Mouse (Mus musculus) liver, postnatal 0 days (tissue): Measurements from ENCODE around the gene Slc22a13. TPM values are rescaled to one million over a fixed set of nuclear protein-coding genes. Genes with fewer than 3 reads are reported as not detected.
A peak's percentile ranks its signal among the peaks of the same experiment; 100 is the strongest.

ENCODE experiments used
- ATAC-seq: fragments of 200-750 bp; cut with Nextera tagmentation; 2 replicates; pipeline ENCODE4 v1.8.0; 2017; ENCODE audit warnings: mild to moderate bottlenecking, moderate library complexity
- DNase-seq: peaks from one replicate; pipeline ENCODE4 v3.0.0-alpha.2; 2016
- H3K27ac ChIP-seq: fragments of 300-500 bp; sonication (generic); 2 replicates; pipeline ENCODE4 v1.5.1; 2014; ENCODE audit warnings: antibody characterized with exemption, moderate library complexity, mild to moderate bottlenecking, low read depth
- H3K27me3 ChIP-seq: fragments of 300-500 bp; sonication (generic); 2 replicates; pipeline ENCODE4 v1.6.1; 2014; ENCODE audit warnings: low read length, control low read depth, mixed read lengths; ENCODE audit not compliant: insufficient read depth
- H3K36me3 ChIP-seq: fragments of 300-500 bp; sonication (generic); replicated peaks from 2 replicates; pipeline ENCODE4 v1.6.1; 2014; ENCODE audit warnings: mild to moderate bottlenecking, control low read depth, low read length, moderate library complexity, mixed read lengths; ENCODE audit not compliant: insufficient read depth
- H3K4me1 ChIP-seq: fragments of 300-500 bp; sonication (generic); 2 replicates; pipeline ENCODE4 v1.6.1; 2014; ENCODE audit warnings: antibody characterized with exemption, mild to moderate bottlenecking, control low read depth; ENCODE audit not compliant: insufficient read depth
- H3K4me2 ChIP-seq: fragments of 300-500 bp; sonication (generic); 2 replicates; pipeline ENCODE4 v1.6.1; 2014; ENCODE audit warnings: low read depth, mild to moderate bottlenecking, low read length, moderate library complexity, mixed read lengths
- H3K4me3 ChIP-seq: fragments of 300-500 bp; sonication (generic); 2 replicates; pipeline ENCODE4 v1.5.1; 2014; ENCODE audit warnings: low read depth, low read length
- H3K9ac ChIP-seq: fragments of 300-500 bp; sonication (generic); replicated peaks from 2 replicates; pipeline ENCODE4 v1.6.1; 2014; ENCODE audit warnings: mild to moderate bottlenecking, moderate library complexity
- H3K9me3 ChIP-seq: fragments of 300-500 bp; sonication (generic); 2 replicates; pipeline ENCODE4 v1.6.1; 2016; ENCODE audit warnings: mild to moderate bottlenecking, control low read depth, low read length, mixed read lengths
- CTCF ChIP-seq: sonication (generic); IDR thresholded peaks from 2 replicates; pipeline ENCODE4 v1.5.1; 2016; ENCODE audit warnings: antibody characterized with exemption, low read depth
- EP300 ChIP-seq: IDR thresholded peaks from 2 replicates; pipeline ENCODE4 v1.6.1; 2016; ENCODE audit warnings: antibody characterized with exemption, low read depth, mild to moderate bottlenecking
- WGBS: fragments of 180-500 bp; shearing (Covaris S2); extraction: QIAGEN DNeasy Blood & Tissue Kit; methylation state at CpG from one replicate; pipeline ENCODE4 v1.1.7; 2014; ENCODE audit not compliant: insufficient replicate concordance; 5-methylcytosine and 5-hydroxymethylcytosine counted together
- polyA plus RNA-seq: library from polyadenylated mRNA; unstranded; fragments of >200 nt; fragmentation: Nextera tagmentation; extraction: Ambion mirVana; gene quantifications from 2 replicates; pipeline ENCODE4 v1.2.1, GENCODE M21; 2015

Gene Slc22a13
- polyA plus RNA-seq, 1 experiment from 2014 or later = not detected

GRCm38 (mm10) chr9:119243981-119244380, 35.1 kb upstream of the Slc22a13 start:
- Histone ChIP-seq H3K9me3 (no peaks in the 10 kb centered on the region), H3K4me3 (no peak overlapping the region), H3K27me3 (no peaks in the 10 kb centered on the region), H3K4me1 (no peaks in the 10 kb centered on the region), H3K27ac (no peak overlapping the region), H3K9ac (no peak overlapping the region), H3K36me3 (peaks cover 41% of the 10 kb centered on the region), H3K4me2 (no peak overlapping the region)
- no peak for TF ChIP-seq EP300
- TF ChIP-seq CTCF = no peak
- DNase-seq = no peak
- ATAC-seq = no peak
- 81% methylated on average over 3 of the region's 3 CpGs for whole genome bisulfite sequencing

GRCm38 (mm10) chr9:119241169-119241865, 32.4 kb upstream of the Slc22a13 start:
- ATAC-seq (no peak), DNase-seq (no peak)
- TF ChIP-seq EP300 (no peak), CTCF (no peak)
- H3K9me3 ChIP-seq = no peaks in the 10 kb centered on the region
- no peak overlapping the region for H3K9ac ChIP-seq
- 82% methylated on average over 11 of the region's 11 CpGs for WGBS
- H3K27me3 ChIP-seq = no peaks in the 10 kb centered on the region
- no peak overlapping the region for H3K4me3 ChIP-seq
- no peak overlapping the region for H3K4me2 ChIP-seq
- H3K36me3 ChIP-seq = peaks cover 42% of the 10 kb centered on the region
- H3K27ac ChIP-seq = no peak overlapping the region
- no peaks in the 10 kb centered on the region for H3K4me1 ChIP-seq

- Histone ChIP-seq H3K27me3 (no peaks in the 10 kb centered on the region), H3K4me3 (no peak overlapping the region), H3K9me3 (no peaks in the 10 kb centered on the region), H3K27ac (no peak overlapping the region), H3K4me2 (no peak overlapping the region), H3K4me1 (no peaks in the 10 kb centered on the region), H3K36me3 (peaks cover 41% of the 10 kb centered on the region), H3K9ac (no peak overlapping the region)
- TF ChIP-seq CTCF (no peak), EP300 (no peak)
- WGBS = 83% methylated on average over 10 of the region's 10 CpGs
- DNase-seq (no peak), ATAC-seq (no peak)
These were observed 31.5 kb upstream of the Slc22a13 start for GRCm38 (mm10) chr9:119240286-119240997.

GRCm38 (mm10) chr9:119239274-119239673, 30.4 kb upstream of the Slc22a13 start:
- H3K27ac ChIP-seq = no peak overlapping the region
- H3K4me3 ChIP-seq = no peak overlapping the region
- peaks cover 35% of the 10 kb centered on the region for H3K36me3 ChIP-seq
- DNase-seq (no peak), ATAC-seq (no peak)
- TF ChIP-seq CTCF (no peak), EP300 (no peak)
- no peaks in the 10 kb centered on the region for H3K9me3 ChIP-seq
- H3K4me2 ChIP-seq = no peak overlapping the region
- H3K27me3 ChIP-seq = no peaks in the 10 kb centered on the region
- 87% methylated on average over 3 of the region's 3 CpGs for WGBS
- H3K4me1 ChIP-seq = no peaks in the 10 kb centered on the region
- H3K9ac ChIP-seq = no peak overlapping the region

GRCm38 (mm10) chr9:119238796-119239195, 29.9 kb upstream of the Slc22a13 start:
- Histone ChIP-seq H3K4me1 (no peaks in the 10 kb centered on the region), H3K27me3 (no peaks in the 10 kb centered on the region), H3K27ac (no peak overlapping the region), H3K36me3 (peaks cover 30% of the 10 kb centered on the region), H3K9ac (no peak overlapping the region), H3K4me3 (no peak overlapping the region), H3K9me3 (no peaks in the 10 kb centered on the region), H3K4me2 (no peak overlapping the region)
- ATAC-seq (no peak), DNase-seq (no peak)
- 90% methylated on average over 4 of the region's 4 CpGs for WGBS
- TF ChIP-seq CTCF = no peak

- Histone ChIP-seq H3K9ac (no peak overlapping the region), H3K4me3 (peak overlapping the region; percentile 13; the same call in 1 of the 2 replicates), H3K4me1 (peaks cover 8% of the 10 kb centered on the region; the same call in 1 of the 2 replicates), H3K27me3 (no peaks in the 10 kb centered on the region), H3K9me3 (no peaks in the 10 kb centered on the region), H3K27ac (no peak overlapping the region), H3K4me2 (peak overlapping the region; percentile 60), H3K36me3 (no peaks in the 10 kb centered on the region)
- WGBS = 68% methylated on average over 7 of the region's 7 CpGs
- TF ChIP-seq CTCF = no peak
- TF ChIP-seq EP300 = peak; percentile 16; the same call in 1 of the 2 replicates
- ATAC-seq = peak; percentile 44; the same call in 1 of the 2 replicates
- no peak for DNase-seq
These were observed 22.7 kb upstream of the Slc22a13 start for GRCm38 (mm10) chr9:119231552-119231951.
